Mouse (Mus musculus) adrenal gland, adult 8-10 months (tissue): ENCODE measurements around the gene Olfr568. TPM values are rescaled to one million over a fixed set of nuclear protein-coding genes. Genes with fewer than 3 reads are reported as not detected.

Source experiments
- DNase-seq: peaks from one replicate; pipeline ENCODE4 v3.0.0; 2022
- total RNA-seq, 4 experiments: library from RNA; stranded (reverse); gene quantifications; 2 replicates each; pipeline ENCODE4 v1.2.4; 2022

Olfr568 gene
- not detected for total RNA-seq

DNA sequence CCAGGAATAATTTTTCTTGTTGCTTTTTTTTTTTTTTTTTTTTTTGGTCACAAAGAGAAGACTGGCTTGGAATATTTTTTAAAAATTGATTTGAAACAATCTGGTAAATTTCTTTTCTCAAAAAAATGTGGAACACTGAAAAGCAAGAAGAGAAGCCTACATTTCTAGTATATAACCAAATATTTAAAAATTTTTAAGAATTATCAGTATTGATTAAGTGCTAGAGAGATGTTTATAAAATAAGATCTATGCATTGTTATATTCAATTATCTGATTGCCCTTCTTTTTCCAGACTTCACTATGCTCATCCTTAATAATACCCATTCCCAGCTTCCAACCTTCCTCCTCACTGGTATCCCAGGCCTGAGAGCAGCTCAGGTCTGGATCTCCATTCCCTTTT, at the start of gene Olfr568:
Gene Olfr568, plus strand, starts transcription at position 301 of the 400 bp plus-strand sequence.
- no peak for DNase-seq

DNA sequence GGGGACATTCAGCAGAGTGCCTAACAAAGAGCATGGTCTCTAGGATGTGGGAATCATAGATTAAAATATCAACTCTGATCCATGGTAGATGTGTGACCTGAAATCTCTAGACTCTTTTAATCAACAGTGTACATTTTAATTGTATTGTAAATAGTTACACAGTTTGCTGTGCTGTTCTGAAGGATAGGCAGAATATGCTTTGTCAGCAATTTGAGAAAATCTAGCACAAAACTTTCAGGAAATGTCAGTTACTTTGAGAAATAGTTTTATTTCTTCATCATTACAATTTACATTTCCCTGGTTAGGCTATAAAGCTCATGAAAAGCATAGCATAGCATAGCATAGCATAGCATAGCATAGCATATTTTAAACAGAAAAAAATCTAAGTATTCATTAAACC, 21.1 kb upstream of the Olfr568 start:
- no peak for DNase-seq

DNA sequence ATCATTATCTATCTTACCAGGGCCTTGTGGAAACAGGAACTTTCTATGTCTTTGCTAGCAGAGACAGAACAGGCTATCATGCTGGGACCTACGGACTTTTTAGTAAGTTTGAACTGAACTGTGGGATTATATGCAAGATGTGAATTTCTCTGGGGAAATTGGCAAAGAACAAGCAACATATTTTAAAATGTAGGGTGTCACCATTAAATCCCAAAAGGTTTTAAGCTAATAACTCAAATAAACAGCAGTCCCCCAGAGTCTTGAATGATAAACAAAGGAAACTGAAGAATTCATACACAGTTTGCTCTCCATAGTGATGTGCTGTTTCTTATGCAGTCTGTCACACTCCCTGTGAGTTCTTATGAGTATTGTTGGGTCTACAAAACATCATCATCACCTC, 18.3 kb upstream of the Olfr568 start, which contains the start of gene Olfr566:
Gene Olfr566, minus strand, starts transcription at position 101 of the 400 bp plus-strand sequence.
- no peak for DNase-seq

DNA sequence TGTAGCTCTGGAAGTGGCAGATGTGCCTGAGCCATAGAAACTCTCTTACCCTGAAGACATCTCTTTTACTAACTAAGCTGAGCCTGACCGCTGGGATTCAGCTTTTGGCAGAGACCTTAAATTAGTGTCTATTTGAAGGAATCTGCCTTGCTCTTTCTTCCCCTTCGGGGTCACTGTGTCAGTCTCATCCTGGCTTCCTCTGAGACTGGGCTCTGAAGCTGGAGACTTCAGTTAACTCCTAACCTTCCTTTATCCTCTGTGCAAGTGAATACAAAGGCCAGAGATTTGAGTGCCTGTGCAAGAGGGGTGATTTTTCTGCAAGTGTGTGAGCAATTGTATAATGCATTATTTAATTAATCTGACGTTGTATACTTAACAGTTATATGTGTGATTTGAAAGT, 13.9 kb downstream of the Olfr568 start, which contains the start of gene Olfr569:
Gene Olfr569, minus strand, starts transcription at position 101 of the 400 bp plus-strand sequence.
- no peak for DNase-seq

DNA sequence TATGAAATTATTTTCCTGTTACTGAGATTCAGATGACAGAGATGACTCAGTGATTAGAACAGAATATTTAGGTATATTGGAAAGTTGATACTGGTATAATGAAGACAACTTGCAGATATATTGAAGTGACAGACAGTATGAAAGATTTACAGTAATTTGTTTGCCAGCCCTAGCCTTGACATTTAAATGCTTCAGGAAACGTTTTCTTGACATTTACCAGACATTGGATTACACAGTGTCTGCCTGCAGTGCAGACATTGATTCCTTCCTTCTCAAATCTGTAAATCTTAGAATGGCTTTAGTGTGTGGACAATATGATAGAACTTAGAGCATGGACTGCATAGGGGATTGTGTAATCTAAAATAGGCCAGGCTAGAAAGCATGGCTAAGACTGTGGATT, 38.3 kb downstream of the Olfr568 start:
- DNase-seq: no peak

DNA sequence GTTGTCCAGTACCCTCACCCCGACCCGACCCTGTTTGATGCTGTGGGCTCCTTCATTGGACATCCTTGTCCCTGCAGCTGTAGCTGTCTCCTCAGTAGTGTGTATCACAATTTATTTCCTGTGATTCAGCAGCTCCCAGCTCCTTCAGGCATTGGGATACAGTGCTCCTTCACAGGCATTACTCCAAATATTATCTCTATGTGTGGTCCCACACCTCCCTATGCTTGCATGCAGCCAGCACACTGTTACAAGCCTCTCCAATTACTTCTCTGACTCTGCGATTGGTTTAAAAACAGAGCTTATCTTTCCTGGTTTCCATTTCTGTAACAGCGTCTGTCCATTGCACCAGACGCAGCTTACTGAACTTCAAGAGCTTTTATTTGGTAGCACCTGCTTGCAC, 39.5 kb downstream of the Olfr568 start:
- no peak for DNase-seq

DNA sequence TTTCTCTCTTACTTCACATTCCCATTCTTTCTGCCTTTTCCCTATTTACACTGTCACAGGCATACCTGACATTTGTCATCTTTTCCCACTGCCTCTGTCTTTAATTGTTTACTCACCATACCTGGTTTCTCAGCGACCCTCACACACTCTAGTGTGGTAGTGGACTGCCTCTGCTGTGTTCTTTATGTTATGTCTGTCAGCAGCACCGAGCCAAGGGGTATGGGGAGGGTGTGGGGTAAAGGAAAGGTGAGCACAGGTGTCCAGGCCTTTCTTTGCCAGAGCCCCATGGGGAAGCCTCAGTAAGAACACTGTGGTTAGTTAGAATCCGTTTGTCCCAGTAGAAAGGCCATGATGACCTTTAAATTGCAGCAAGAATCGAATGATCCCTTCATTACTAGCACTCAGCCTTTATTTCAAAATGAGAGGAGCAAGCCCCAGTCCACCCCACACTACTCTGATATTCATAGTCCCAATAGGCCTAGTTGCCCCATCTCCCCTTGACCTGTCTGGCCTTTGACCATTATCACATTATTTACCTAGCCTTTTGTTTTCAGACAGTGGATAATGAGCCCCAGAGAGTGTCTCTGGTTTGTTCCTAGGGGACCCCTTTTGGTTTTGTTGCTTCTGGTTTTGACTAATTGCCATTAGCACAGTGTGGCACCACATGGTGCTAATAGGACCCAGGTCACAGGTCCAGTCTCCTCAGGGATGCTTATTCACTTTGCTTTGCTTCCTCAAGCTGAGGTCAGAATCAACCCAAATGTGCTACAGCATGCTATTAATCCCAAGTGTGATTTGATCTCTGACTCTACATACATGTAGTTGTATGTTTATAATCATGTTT, 40.3 kb downstream of the Olfr568 start, which contains the start of gene Olfr571:
Gene Olfr571, minus strand, starts transcription at position 505 of the 844 bp plus-strand sequence.
- no peak for DNase-seq

DNA sequence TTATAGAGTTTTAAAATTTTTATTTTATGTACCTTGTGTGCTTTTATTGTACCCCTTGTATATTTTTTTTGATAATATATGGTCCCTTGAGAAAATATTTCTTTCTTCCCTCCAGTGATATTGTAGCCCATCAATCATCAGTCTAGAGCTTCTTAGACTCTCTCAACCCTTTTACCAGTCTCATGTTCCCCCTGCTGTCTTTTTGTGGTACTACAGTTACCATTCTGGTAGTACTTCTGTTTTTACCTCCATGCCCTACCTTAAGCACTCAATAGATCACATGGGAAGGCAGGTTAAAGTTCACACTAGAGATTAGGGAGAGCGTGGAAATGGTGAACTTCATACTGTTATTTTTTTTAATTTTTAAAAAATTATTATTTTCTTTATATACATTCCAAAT, 42.7 kb downstream of the Olfr568 start:
- no peak for DNase-seq

DNA sequence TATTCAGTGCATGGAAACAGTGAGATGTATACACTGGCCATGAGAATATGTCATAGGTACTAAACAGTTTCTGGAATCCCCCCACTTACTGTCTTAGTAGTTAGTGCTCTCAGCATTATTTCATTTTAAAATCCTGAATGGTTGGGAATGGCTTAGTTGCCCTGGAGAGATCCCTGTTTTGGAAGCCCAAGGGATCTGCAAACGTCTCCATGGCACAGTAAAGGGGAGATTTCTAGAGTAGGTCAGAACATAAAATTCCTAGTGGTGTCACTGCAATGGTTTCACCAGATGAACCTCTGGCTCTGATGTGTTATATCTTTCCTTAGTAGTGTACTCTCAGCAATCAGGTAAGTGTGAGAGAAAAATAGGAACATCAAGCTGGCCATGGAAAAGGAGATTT, 47.2 kb downstream of the Olfr568 start, which contains the start of gene Olfr572:
Gene Olfr572, plus strand, starts transcription at position 301 of the 400 bp plus-strand sequence.
- no peak for DNase-seq

DNA sequence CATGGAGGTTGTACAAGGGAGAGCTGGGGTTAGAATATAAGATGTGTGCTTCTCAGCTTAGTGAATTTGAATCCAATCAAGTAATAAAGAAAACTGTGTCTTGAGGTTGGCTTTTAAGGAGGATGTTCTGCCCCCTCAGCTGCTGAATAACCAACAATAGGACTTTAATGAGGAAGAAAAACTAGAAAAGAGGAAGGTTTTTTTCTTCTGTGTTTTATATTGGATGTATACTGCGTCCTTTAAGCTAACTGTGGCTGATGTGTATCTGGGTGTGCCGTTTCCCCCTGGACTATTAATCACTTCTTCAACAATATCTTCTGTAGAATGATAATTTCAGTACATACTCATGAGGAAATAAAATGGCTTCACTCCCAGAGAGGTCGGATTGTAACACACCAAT, 50.2 kb downstream of the Olfr568 start:
- DNase-seq: no peak

Other genes with a start within 250 kb of the Olfr568 start
- gene Olfr554, start 238.7 kb upstream of the Olfr568 start, total RNA-seq: not detected
- gene Olfr555, start 218.3 kb upstream of the Olfr568 start, total RNA-seq: not detected
- not detected for gene Olfr556, start 212.2 kb upstream of the Olfr568 start, total RNA-seq
- 10 to 100 TPM; 10.9 to 19.3 (median 15.7) TPM for gene Trim68, start 189.8 kb upstream of the Olfr568 start, total RNA-seq
- gene Olfr557, start 181.2 kb upstream of the Olfr568 start, total RNA-seq: under 1 TPM in 1 of 4 experiments, not detected in 3; 0.12 TPM
- gene Olfr558, start 174.9 kb upstream of the Olfr568 start, total RNA-seq: under 1 TPM in 3 of 4 experiments, not detected in 1; 0.14 to 0.40 (median 0.18) TPM
- gene Olfr33, start 158.1 kb upstream of the Olfr568 start, total RNA-seq: not detected
- not detected for gene Olfr559, start 149.6 kb upstream of the Olfr568 start, total RNA-seq
- not detected for gene Olfr560, start 117.8 kb upstream of the Olfr568 start, total RNA-seq
- under 1 TPM; 0.06 to 0.31 (median 0.21) TPM for gene Olfr78, start 117.7 kb upstream of the Olfr568 start, total RNA-seq
- not detected for gene Olfr561, start 105.9 kb upstream of the Olfr568 start, total RNA-seq
- not detected for gene Olfr564, start 73.6 kb upstream of the Olfr568 start, total RNA-seq
- not detected for gene Olfr566, start 18.4 kb upstream of the Olfr568 start, total RNA-seq
- not detected for gene Olfr569, start 13.8 kb downstream of the Olfr568 start, total RNA-seq
- gene Olfr570, start 17.5 kb downstream of the Olfr568 start, total RNA-seq: not detected
- gene Olfr571, start 40.4 kb downstream of the Olfr568 start, total RNA-seq: under 1 TPM in 1 of 4 experiments, not detected in 3; 0.05 TPM
- gene Olfr572, start 47.3 kb downstream of the Olfr568 start, total RNA-seq: not detected
- not detected for gene Olfr573-ps1, start 65.5 kb downstream of the Olfr568 start, total RNA-seq
- gene Olfr574, start 71.3 kb downstream of the Olfr568 start, total RNA-seq: 1 to 10 TPM in 2 of 4 experiments, under 1 TPM in 1, not detected in 1; 0.45 to 1.4 (median 1.0) TPM
- gene Olfr575, start 81.7 kb downstream of the Olfr568 start, total RNA-seq: not detected
- not detected for gene Olfr576, start 85.5 kb downstream of the Olfr568 start, total RNA-seq
- gene Olfr577, start 98.8 kb downstream of the Olfr568 start, total RNA-seq: not detected
- not detected for gene Olfr578, start 112.2 kb downstream of the Olfr568 start, total RNA-seq
- gene Olfr582, start 160.9 kb downstream of the Olfr568 start, total RNA-seq: not detected
- gene Olfr583, start 174.2 kb downstream of the Olfr568 start, total RNA-seq: not detected
- not detected for gene Olfr584, start 204.8 kb downstream of the Olfr568 start, total RNA-seq
- gene Olfr585, start 220.6 kb downstream of the Olfr568 start, total RNA-seq: not detected
- not detected for gene Olfr586, start 248.5 kb downstream of the Olfr568 start, total RNA-seq